Mouse (Mus musculus): ENCODE results near the gene Qser1.

DNA sequence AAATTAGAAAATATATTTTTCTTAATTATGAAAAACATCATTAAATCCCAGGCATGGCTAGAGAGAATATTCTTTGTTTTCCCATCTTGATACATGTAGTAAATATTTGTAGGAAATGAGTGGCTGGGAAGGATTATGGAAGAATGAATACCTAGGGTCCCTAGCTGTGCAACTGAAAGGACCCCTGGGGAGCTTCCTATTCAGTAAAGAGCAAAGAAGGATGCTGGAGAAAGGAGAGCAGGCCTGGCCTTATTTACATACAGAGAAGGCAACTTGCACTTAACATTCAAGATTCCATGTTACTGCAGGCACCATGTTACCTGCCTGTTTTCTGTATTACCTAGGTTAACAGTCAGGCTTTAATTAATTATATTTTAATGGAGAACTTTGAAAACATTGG, 26.0 kb upstream of the Qser1 start:
- TF ChIP-seq CTCF (IDR thresholded peaks at IDR 0.05) (no peak), POLR2A (IDR thresholded peaks at IDR 0.05; ENCODE audit: insufficient read depth, low read depth, low read length) (no peak)

Data from heart, adult 2 months (tissue).